Mouse (Mus musculus) kidney, embryonic 14.5 days (tissue): ENCODE measurements at regions not wholly inside any gene's neighbourhood (a gene's known extent, or its start where the extent isn't known, plus 50 kb on each side); places are given as distances from the start of the nearest gene placed in this dataset.

Experiments
- ATAC-seq: fragments of 200-750 bp; cut with Nextera tagmentation; 2 replicates; pipeline ENCODE4 v1.8.0; 2017; ENCODE audit warnings: moderate number of reproducible peaks, mild to moderate bottlenecking, moderate TSS enrichment, moderate library complexity; ENCODE audit not compliant: low FRiP score, low TSS enrichment
- H3K27ac ChIP-seq: fragments of 300-500 bp; sonication (generic); 2 replicates; pipeline ENCODE4 v1.5.1; 2014; ENCODE audit warnings: low read depth, mild to moderate bottlenecking, low read length, moderate library complexity, mixed read lengths
- H3K27me3 ChIP-seq: fragments of 300-500 bp; sonication (generic); 2 replicates; pipeline ENCODE4 v1.6.1; 2014; ENCODE audit warnings: mild to moderate bottlenecking, low read length; ENCODE audit not compliant: control insufficient read depth, insufficient read depth
- H3K36me3 ChIP-seq: fragments of 300-500 bp; sonication (generic); 2 replicates; pipeline ENCODE4 v1.6.1; 2014; ENCODE audit warnings: low read length, mixed read lengths; ENCODE audit not compliant: control insufficient read depth, insufficient read depth
- H3K4me1 ChIP-seq: fragments of 300-500 bp; sonication (generic); 2 replicates; pipeline ENCODE4 v1.6.1; 2014; ENCODE audit warnings: low read length, mixed read lengths; ENCODE audit not compliant: control insufficient read depth, insufficient read depth
- H3K4me2 ChIP-seq: fragments of 300-500 bp; sonication (generic); replicated peaks from 2 replicates; pipeline ENCODE4 v1.6.1; 2014; ENCODE audit warnings: low read depth, mild to moderate bottlenecking, low read length
- H3K4me3 ChIP-seq: fragments of 300-500 bp; sonication (generic); 2 replicates; pipeline ENCODE4 v1.5.1; 2014; ENCODE audit warnings: mild to moderate bottlenecking, low read length
- H3K9ac ChIP-seq: fragments of 300-500 bp; sonication (generic); 2 replicates; pipeline ENCODE4 v1.6.1; 2014; ENCODE audit warnings: low read depth, mild to moderate bottlenecking, low read length, moderate library complexity
- H3K9me3 ChIP-seq: fragments of 300-500 bp; sonication (generic); 2 replicates; pipeline ENCODE4 v1.6.1; 2016; ENCODE audit warnings: low read length; ENCODE audit not compliant: control insufficient read depth
- WGBS: fragments of 180-500 bp; shearing (Covaris S2); extraction: QIAGEN DNeasy Blood & Tissue Kit; methylation state at CpG from one replicate; pipeline ENCODE4 v1.1.7; 2014; 5-methylcytosine and 5-hydroxymethylcytosine counted together

- no peaks in the 10 kb centered on the region for H3K4me1 ChIP-seq
- no peak overlapping the region for H3K4me2 ChIP-seq
- no peak overlapping the region for H3K9ac ChIP-seq
- no peaks in the 10 kb centered on the region for H3K9me3 ChIP-seq
- no peaks in the 10 kb centered on the region for H3K36me3 ChIP-seq
- no peak overlapping the region for H3K27ac ChIP-seq
- H3K27me3 ChIP-seq, result no peaks in the 10 kb centered on the region; the same call in 1 of the 2 replicates
- WGBS, result 43% methylated on average over 1 of the region's 1 CpGs
- ATAC-seq, result no peak
- no peak overlapping the region for H3K4me3 ChIP-seq
These were observed 211.8 kb upstream of the Atp6ap2 start for GRCm38 (mm10) chrX:12375796-12376195.

GRCm38 (mm10) chrX:12376238-12376980 lies 211.2 kb upstream of the Atp6ap2 start:
- no peaks in the 10 kb centered on the region for H3K36me3 ChIP-seq
- no peaks in the 10 kb centered on the region for H3K4me1 ChIP-seq
- WGBS, result 63% methylated on average over 6 of the region's 6 CpGs
- H3K4me3 ChIP-seq, result no peak overlapping the region
- no peak overlapping the region for H3K4me2 ChIP-seq
- no peak overlapping the region for H3K9ac ChIP-seq
- no peak for ATAC-seq
- no peaks in the 10 kb centered on the region for H3K9me3 ChIP-seq
- no peak overlapping the region for H3K27ac ChIP-seq
- H3K27me3 ChIP-seq, result no peaks in the 10 kb centered on the region; the same call in 1 of the 2 replicates

GRCm38 (mm10) chrX:12377441-12377840 lies 210.2 kb upstream of the Atp6ap2 start:
- no peak for ATAC-seq
- Histone ChIP-seq H3K27ac (no peak overlapping the region), H3K27me3 (no peaks in the 10 kb centered on the region; the same call in 1 of the 2 replicates), H3K4me3 (no peak overlapping the region), H3K4me2 (no peak overlapping the region), H3K9ac (no peak overlapping the region), H3K9me3 (no peaks in the 10 kb centered on the region), H3K36me3 (no peaks in the 10 kb centered on the region), H3K4me1 (no peaks in the 10 kb centered on the region)
- 81% methylated on average over 7 of the region's 7 CpGs for WGBS

GRCm38 (mm10) chrX:12392145-12392825 lies 195.3 kb upstream of the Atp6ap2 start:
- H3K4me3 ChIP-seq, result no peak overlapping the region
- no peaks in the 10 kb centered on the region for H3K36me3 ChIP-seq
- no peaks in the 10 kb centered on the region for H3K9me3 ChIP-seq
- no peak for ATAC-seq
- no peak overlapping the region for H3K9ac ChIP-seq
- no peak overlapping the region for H3K4me2 ChIP-seq
- H3K4me1 ChIP-seq, result no peaks in the 10 kb centered on the region
- no peak overlapping the region for H3K27ac ChIP-seq
- H3K27me3 ChIP-seq, result no peaks in the 10 kb centered on the region
- WGBS, result 80% methylated on average over 7 of the region's 7 CpGs

- H3K9ac ChIP-seq, result no peak overlapping the region
- no peak for ATAC-seq
- no peaks in the 10 kb centered on the region for H3K27me3 ChIP-seq
- no peak overlapping the region for H3K4me2 ChIP-seq
- no peaks in the 10 kb centered on the region for H3K9me3 ChIP-seq
- no peaks in the 10 kb centered on the region for H3K4me1 ChIP-seq
- H3K27ac ChIP-seq, result no peak overlapping the region
- H3K36me3 ChIP-seq, result no peaks in the 10 kb centered on the region
- H3K4me3 ChIP-seq, result no peak overlapping the region
- 65% methylated on average over 3 of the region's 3 CpGs for WGBS
These were observed 178.3 kb upstream of the Atp6ap2 start for GRCm38 (mm10) chrX:12409319-12409718.

- no peaks in the 10 kb centered on the region for H3K9me3 ChIP-seq
- H3K4me1 ChIP-seq, result no peaks in the 10 kb centered on the region
- 81% methylated on average over 6 of the region's 6 CpGs for WGBS
- H3K36me3 ChIP-seq, result no peaks in the 10 kb centered on the region
- no peak overlapping the region for H3K4me2 ChIP-seq
- ATAC-seq, result no peak
- no peaks in the 10 kb centered on the region; the same call in 1 of the 2 replicates for H3K27me3 ChIP-seq
- no peak overlapping the region for H3K9ac ChIP-seq
- H3K4me3 ChIP-seq, result no peak overlapping the region
- no peak overlapping the region for H3K27ac ChIP-seq
These were observed 162.0 kb upstream of the Atp6ap2 start for GRCm38 (mm10) chrX:12425566-12425965.

GRCm38 (mm10) chrX:12426664-12427063 lies 160.9 kb upstream of the Atp6ap2 start:
- Histone ChIP-seq H3K9ac (no peak overlapping the region), H3K4me3 (no peak overlapping the region), H3K9me3 (no peaks in the 10 kb centered on the region), H3K4me1 (no peaks in the 10 kb centered on the region), H3K27ac (no peak overlapping the region), H3K36me3 (no peaks in the 10 kb centered on the region), H3K4me2 (no peak overlapping the region), H3K27me3 (no peaks in the 10 kb centered on the region)
- 81% methylated on average over 4 of the region's 4 CpGs for WGBS
- ATAC-seq, result no peak

- no peak overlapping the region for H3K9ac ChIP-seq
- ATAC-seq, result no peak
- peaks cover 4% of the 10 kb centered on the region; the same call in 1 of the 2 replicates for H3K9me3 ChIP-seq
- 92% methylated on average over 2 of the region's 2 CpGs for WGBS
- H3K4me1 ChIP-seq, result no peaks in the 10 kb centered on the region
- H3K4me2 ChIP-seq, result no peak overlapping the region
- no peak overlapping the region for H3K4me3 ChIP-seq
- no peaks in the 10 kb centered on the region for H3K36me3 ChIP-seq
- no peaks in the 10 kb centered on the region for H3K27me3 ChIP-seq
- no peak overlapping the region for H3K27ac ChIP-seq
These were observed 155.3 kb upstream of the Atp6ap2 start for GRCm38 (mm10) chrX:12432289-12432688.

- Histone ChIP-seq H3K27ac (no peak overlapping the region), H3K27me3 (no peaks in the 10 kb centered on the region), H3K9ac (no peak overlapping the region), H3K4me3 (no peak overlapping the region), H3K36me3 (no peaks in the 10 kb centered on the region), H3K9me3 (peaks cover 4% of the 10 kb centered on the region; the same call in 1 of the 2 replicates), H3K4me1 (no peaks in the 10 kb centered on the region), H3K4me2 (no peak overlapping the region)
- 79% methylated on average over 8 of the region's 8 CpGs for WGBS
- ATAC-seq, result no peak
These were observed 151.9 kb upstream of the Atp6ap2 start for GRCm38 (mm10) chrX:12435656-12436055.
